Mouse (Mus musculus) erythroblast, embryonic 14.5 days (primary cell): ENCODE data around the gene Zfhx3.

Experiments used
- GATA1 ChIP-seq: IDR thresholded peaks from 2 replicates; pipeline ENCODE4 v1.6.1; 2012; ENCODE audit warnings: low read length, inconsistent platforms, mixed read lengths
- TAL1 ChIP-seq: IDR thresholded peaks from 3 replicates; pipeline ENCODE4 v1.6.1; 2012; ENCODE audit warnings: low read length, inconsistent platforms, mixed read lengths

DNA sequence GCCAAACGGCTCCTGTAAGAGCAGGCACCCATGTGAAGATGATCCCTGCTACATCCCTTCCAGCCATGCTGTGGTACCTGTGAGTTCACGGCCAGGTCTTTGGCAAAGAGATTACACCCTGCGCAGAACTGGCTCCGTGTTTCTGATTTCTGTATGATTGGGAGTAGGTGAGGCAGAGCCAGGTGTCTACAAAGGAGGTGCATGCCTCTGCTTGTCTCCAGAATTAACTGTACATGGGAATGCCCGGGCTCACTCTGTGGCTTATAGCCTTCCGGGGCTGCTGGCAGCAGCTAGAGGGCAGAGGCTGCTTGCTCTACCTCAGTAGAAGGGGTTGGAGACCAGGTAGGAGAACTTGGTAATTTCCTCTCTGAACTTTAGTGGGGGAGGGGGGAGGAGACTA is 823.7 kb downstream of the Zfhx3 start:
- TF ChIP-seq GATA1 = no peak
- TF ChIP-seq TAL1 = no peak
